Mouse (Mus musculus) liver, adult 2 months (tissue): ENCODE measurements around the gene Gm20388. TPM values are rescaled to one million over a fixed set of nuclear protein-coding genes. Genes with fewer than 3 reads are reported as not detected.

Experiments used
- DNase-seq: peaks from one replicate; pipeline ENCODE4 v3.0.0-alpha.2; 2011; ENCODE audit warnings: low read depth, low spot score; ENCODE audit errors: extremely low read depth
- H3K27ac ChIP-seq: fragments of 200-500 bp; replicated peaks from 2 replicates; pipeline ENCODE4 v1.5.1; 2012; ENCODE audit warnings: low read depth, mild to moderate bottlenecking, control low read depth, inconsistent platforms, low read length; ENCODE audit not compliant: insufficient read depth
- H3K27me3 ChIP-seq: fragments of 200-500 bp; 2 replicates; pipeline ENCODE4 v1.6.1; 2012; ENCODE audit warnings: mild to moderate bottlenecking, moderate library complexity, low read length, inconsistent platforms; ENCODE audit not compliant: control insufficient read depth, insufficient read depth
- H3K36me3 ChIP-seq: fragments of 200-500 bp; 2 replicates; pipeline ENCODE4 v1.6.1; 2012; ENCODE audit warnings: low read length, inconsistent platforms; ENCODE audit not compliant: control insufficient read depth, insufficient read depth
- H3K4me1 ChIP-seq: fragments of 200-500 bp; 2 replicates; pipeline ENCODE4 v1.6.1; 2011; ENCODE audit warnings: low read length; ENCODE audit not compliant: control insufficient read depth, insufficient read depth
- H3K4me3 ChIP-seq: fragments of 200-500 bp; 2 replicates; pipeline ENCODE4 v1.5.1; 2011; ENCODE audit warnings: low read depth, mild to moderate bottlenecking, control low read depth, low read length, moderate library complexity; ENCODE audit not compliant: insufficient read depth
- H3K79me2 ChIP-seq: fragments of 200-500 bp; 2 replicates; pipeline ENCODE4 v1.6.1; 2012; ENCODE audit warnings: inconsistent platforms, mild to moderate bottlenecking, low read length, moderate library complexity; ENCODE audit not compliant: control insufficient read depth, insufficient read depth
- H3K9ac ChIP-seq: fragments of 200-500 bp; 2 replicates; pipeline ENCODE4 v1.6.1; 2012; ENCODE audit warnings: low read depth, mild to moderate bottlenecking, control low read depth, inconsistent platforms, low read length
- CTCF ChIP-seq: fragments of 200-500 bp; IDR thresholded peaks from 2 replicates; pipeline ENCODE4 v1.5.1; 2011; ENCODE audit warnings: low read depth, low read length, control low read depth
- POLR2A ChIP-seq: fragments of 200-500 bp; IDR thresholded peaks from 2 replicates; pipeline ENCODE4 v1.6.1; 2011; ENCODE audit warnings: low read length, control low read depth; ENCODE audit not compliant: insufficient read depth; ENCODE audit errors: extremely low read depth
- WGBS: fragments of 180-500 bp; shearing (Covaris S2); methylation state at CpG from one replicate; pipeline ENCODE4 v1.1.7; 2018; 5-methylcytosine and 5-hydroxymethylcytosine counted together
- polyA plus RNA-seq: library from polyadenylated mRNA; depleted of rRNA; stranded (reverse); fragments of >200 nt; gene quantifications from 2 replicates; pipeline ENCODE4 v1.2.3, GENCODE M21; 2012
- total RNA-seq: library from RNA; depleted of rRNA; stranded (reverse); fragments of >200 nt; gene quantifications from 2 replicates; pipeline ENCODE4 v1.2.3, GENCODE M21; 2014

Gene Gm20388
- total and polyA plus RNA-seq, 2 experiments, result 6.4 to 19.9 TPM

DNA sequence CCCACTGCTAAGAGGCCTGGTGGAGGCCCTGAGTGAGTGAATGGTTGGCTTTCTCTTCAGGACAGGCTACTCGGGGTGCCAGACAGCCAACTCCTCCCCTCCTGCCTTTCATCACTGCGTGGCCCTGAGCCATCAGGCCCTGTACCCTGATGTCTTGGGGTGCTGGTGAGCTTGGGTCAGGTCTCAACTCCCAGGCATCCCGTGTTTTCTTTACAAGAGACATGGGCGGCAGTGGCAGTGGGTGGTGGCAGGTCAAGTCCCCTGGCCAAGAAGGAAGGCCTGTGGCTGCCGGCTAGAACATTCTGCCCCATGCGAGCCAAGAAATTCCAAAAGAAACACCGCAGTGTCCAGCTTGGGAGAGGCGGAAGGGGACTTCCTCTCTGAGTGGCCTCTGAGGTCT lies 275.8 kb downstream of the Gm20388 start:
- H3K4me1 ChIP-seq, result peaks cover 6% of the 10 kb centered on the region
- H3K9ac ChIP-seq, result no peak overlapping the region
- H3K4me3 ChIP-seq, result no peak overlapping the region
- TF ChIP-seq CTCF, result no peak
- no peak for TF ChIP-seq POLR2A
- WGBS, result 56% methylated on average over 8 of the region's 8 CpGs
- no peaks in the 10 kb centered on the region for H3K79me2 ChIP-seq
- H3K36me3 ChIP-seq, result no peaks in the 10 kb centered on the region
- H3K27me3 ChIP-seq, result no peaks in the 10 kb centered on the region
- DNase-seq, result no peak
- no peak overlapping the region for H3K27ac ChIP-seq

DNA sequence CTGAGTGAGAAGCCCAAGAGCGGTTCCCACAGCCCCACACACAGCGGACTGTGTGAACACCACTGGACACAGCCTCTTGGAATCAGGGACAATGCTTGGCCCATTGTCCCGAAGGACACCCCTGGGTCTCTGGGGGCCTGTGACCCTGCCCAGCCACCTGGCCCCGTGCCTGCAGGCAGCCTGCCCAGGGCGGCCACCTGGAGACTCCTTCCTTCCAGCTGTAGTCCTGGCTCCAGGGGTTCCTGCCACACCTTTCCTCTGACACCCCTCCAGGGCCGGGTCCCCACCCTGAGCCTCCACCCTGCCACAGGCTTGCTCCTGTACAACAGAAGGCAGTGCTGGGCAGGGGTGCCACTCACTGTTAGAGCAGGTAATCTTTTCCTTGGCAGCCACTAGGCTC lies 277.9 kb downstream of the Gm20388 start:
- H3K79me2 ChIP-seq, result no peaks in the 10 kb centered on the region
- TF ChIP-seq POLR2A (no peak), CTCF (no peak)
- peaks cover 2% of the 10 kb centered on the region for H3K4me1 ChIP-seq
- H3K27me3 ChIP-seq, result no peaks in the 10 kb centered on the region
- H3K27ac ChIP-seq, result no peak overlapping the region
- 81% methylated on average over 6 of the region's 6 CpGs for WGBS
- no peak overlapping the region for H3K9ac ChIP-seq
- DNase-seq, result no peak
- no peak overlapping the region for H3K4me3 ChIP-seq
- no peaks in the 10 kb centered on the region for H3K36me3 ChIP-seq

DNA sequence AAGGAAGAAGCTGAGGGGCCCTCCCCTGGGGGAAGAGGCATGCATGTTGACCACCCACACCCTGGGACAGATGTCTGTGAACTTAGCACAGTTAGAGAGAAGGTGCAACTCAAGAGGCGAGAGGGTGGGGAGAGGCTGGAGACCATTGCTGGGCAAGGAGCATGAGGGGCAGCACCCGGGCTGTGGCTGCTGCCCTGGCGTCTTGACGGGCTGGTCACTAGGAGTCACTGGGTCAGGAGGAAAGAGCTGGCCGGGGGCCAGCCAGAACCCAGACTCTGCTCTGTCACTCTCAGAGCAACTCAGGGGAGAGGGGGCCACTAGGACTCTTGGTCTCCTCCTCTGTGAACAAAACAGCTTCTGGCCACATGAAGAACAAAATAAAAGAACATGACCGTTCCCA lies 278.8 kb downstream of the Gm20388 start:
- Histone ChIP-seq H3K4me3 (no peak overlapping the region), H3K27ac (no peak overlapping the region), H3K36me3 (no peaks in the 10 kb centered on the region), H3K27me3 (no peaks in the 10 kb centered on the region), H3K9ac (no peak overlapping the region), H3K79me2 (no peaks in the 10 kb centered on the region), H3K4me1 (peaks cover 2% of the 10 kb centered on the region)
- 68% methylated on average over 6 of the region's 6 CpGs for WGBS
- TF ChIP-seq POLR2A, result no peak
- TF ChIP-seq CTCF, result no peak
- no peak for DNase-seq

DNA sequence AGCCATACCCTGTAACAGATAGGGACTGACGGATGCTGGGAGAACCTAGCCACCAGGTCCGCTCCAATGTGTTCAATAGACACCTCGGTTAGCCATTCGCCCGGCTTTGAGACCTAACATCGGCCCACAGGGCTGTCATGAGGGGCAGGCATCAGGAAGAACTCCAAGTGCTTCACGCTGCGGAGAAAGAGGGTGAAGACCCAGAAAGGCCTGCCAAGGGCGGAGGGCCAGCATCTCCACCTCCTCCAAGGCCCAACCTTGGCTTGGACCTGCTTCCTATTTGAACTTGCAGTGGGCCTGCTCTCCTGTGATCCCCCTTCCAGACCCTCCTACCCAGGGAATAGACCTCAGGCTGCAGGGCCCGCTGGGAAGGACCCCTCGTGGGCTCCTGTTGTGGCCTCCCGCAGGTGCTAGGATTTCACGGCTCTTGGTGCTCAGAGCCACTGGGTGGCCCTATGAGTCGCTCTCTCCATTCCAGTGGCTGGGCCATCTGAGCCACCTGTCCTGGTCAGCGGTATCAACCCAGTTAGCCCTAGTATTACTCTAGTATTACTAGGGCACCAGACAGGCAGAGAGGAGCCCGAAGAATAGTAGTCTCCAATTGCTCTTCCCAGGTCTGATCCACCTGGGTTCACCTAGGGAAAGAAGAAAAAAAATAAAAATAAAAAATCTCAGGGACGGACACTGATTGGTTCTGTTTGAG lies 279.6 kb downstream of the Gm20388 start:
- no peak overlapping the region for H3K9ac ChIP-seq
- no peaks in the 10 kb centered on the region for H3K36me3 ChIP-seq
- H3K27me3 ChIP-seq, result no peaks in the 10 kb centered on the region
- H3K79me2 ChIP-seq, result no peaks in the 10 kb centered on the region
- TF ChIP-seq CTCF, result no peak
- TF ChIP-seq POLR2A, result no peak
- 72% methylated on average over 17 of the region's 17 CpGs for WGBS
- H3K27ac ChIP-seq, result peak overlapping the region; percentile 6; the same call in 1 of the 2 replicates
- H3K4me3 ChIP-seq, result no peak overlapping the region
- DNase-seq, result no peak
- H3K4me1 ChIP-seq, result no peaks in the 10 kb centered on the region; the same call in 1 of the 2 replicates

DNA sequence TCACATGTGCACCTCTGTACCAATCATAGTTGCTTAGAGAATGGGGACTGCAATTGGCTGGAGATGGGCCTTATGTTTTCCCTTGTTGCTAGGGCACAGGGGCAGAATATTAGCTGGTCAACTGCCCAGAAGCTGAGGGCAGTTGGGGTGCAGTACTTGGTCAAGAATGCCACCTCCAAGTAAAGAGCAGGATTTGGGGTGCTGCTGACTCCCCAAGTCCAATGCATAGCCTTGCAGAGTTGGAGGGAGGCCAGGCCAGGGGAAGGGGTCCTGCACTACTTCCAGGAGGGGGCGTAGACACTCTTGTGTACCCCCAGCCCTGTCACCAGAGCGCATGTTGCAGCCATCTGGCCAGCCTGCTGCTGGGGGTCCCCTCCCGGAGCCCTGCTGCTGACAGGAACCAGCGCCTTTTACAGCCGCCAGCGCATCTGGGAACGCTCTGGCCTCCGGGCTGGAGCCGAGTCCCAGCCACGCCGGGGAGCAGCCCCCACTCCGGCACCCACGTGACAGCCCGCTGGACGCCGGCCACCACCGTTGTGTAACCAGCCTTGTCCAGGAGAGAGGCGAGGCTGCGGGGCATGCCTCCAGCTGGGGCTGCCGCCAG lies 280.3 kb downstream of the Gm20388 start:
- Histone ChIP-seq H3K9ac (peak overlapping the region; percentile 56), H3K27me3 (no peaks in the 10 kb centered on the region)

DNA sequence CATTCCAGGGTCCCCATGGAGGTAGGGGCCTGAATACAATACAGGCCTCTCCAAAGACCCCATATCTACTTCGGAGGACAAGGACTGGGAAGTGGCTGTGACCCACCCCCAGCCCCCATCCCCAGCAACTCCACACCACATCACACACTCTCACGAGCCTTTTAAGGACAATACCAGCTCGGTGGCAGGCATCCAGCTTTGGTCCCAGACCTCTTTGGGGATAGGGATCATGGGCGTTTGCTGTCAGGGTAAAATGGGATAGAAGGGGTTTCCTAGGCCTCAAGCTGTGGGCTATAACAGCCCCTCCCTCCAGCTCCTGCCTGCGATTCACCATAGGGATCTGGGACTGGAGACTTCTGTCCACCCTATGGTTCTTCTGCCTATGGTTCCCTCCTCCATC lies 281.0 kb downstream of the Gm20388 start:
- Histone ChIP-seq H3K79me2 (no peaks in the 10 kb centered on the region), H3K36me3 (no peaks in the 10 kb centered on the region), H3K4me1 (no peaks in the 10 kb centered on the region), H3K4me3 (no peak overlapping the region), H3K27ac (no peak overlapping the region), H3K9ac (no peak overlapping the region), H3K27me3 (no peaks in the 10 kb centered on the region)
- TF ChIP-seq CTCF (no peak), POLR2A (no peak)
- 68% methylated on average over 5 of the region's 5 CpGs for WGBS
- no peak for DNase-seq

More for the DNA sequence above, 280.3 kb downstream of the Gm20388 start:
- Histone ChIP-seq H3K79me2 (no peaks in the 10 kb centered on the region), H3K36me3 (no peaks in the 10 kb centered on the region), H3K27ac (peak overlapping the region; percentile 93), H3K4me3 (peak overlapping the region; percentile 46; the same call in 1 of the 2 replicates), H3K4me1 (no peaks in the 10 kb centered on the region; the same call in 1 of the 2 replicates)
- 14% methylated on average over 20 of the region's 20 CpGs for WGBS
- DNase-seq, result peak; percentile 92
- TF ChIP-seq POLR2A, result 0 out of 2 replicates have a peak, but pooled peaks have one; percentile 31
- TF ChIP-seq CTCF, result no peak
